ENCODE assay signal across 8 mouse cellular contexts in genomic region chr1:75210136-75211087, GRCm38 (mm10). TPM values are rescaled to one million over a fixed set of nuclear protein-coding genes. Genes with fewer than 3 reads are reported as not detected.
DNase-seq lines count a peak whose midpoint lies in the region; ATAC-seq and TF ChIP-seq lines count a peak whose summit lies in the region.

Glb1l (minus strand) TSS chr1:75210813.
Stk16 (plus strand) TSS chr1:75210838.

- H3K9me3 ChIP-seq in forebrain, embryonic 10.5 days = no peaks in the 10 kb centered on the region
- no peaks in the 10 kb centered on the region for H3K9me3 ChIP-seq in heart, embryonic 15.5 days (replicated peaks)
- no peaks in the 10 kb centered on the region for H3K9me3 ChIP-seq in liver, embryonic 14.5 days (ENCODE audit: control insufficient read depth, low read length)
- H3K9me3 ChIP-seq in neural tube, embryonic 11.5 days (ENCODE audit: control insufficient read depth, low read length) = no peaks in the 10 kb centered on the region
- no peaks in the 10 kb centered on the region for H3K9me3 ChIP-seq in stomach, postnatal 0 days (ENCODE audit: control insufficient read depth, low read length)

- H3K4me3 ChIP-seq in forebrain, embryonic 10.5 days = peak within 1 kb of the TSS; percentile 97
- peak within 1 kb of the TSS; percentile 91 for H3K4me3 ChIP-seq in heart, embryonic 15.5 days
- peak within 1 kb of the TSS; percentile 77 to 82 for H3K4me3 ChIP-seq in liver, embryonic 14.5 days (ENCODE audit: insufficient read depth in 1 of 2, low read depth in 2 of 2, low read length in 2 of 2)
- peak within 1 kb of the TSS; percentile 95 for H3K4me3 ChIP-seq in neural tube, embryonic 11.5 days (ENCODE audit: low read depth, low read length)
- H3K4me3 ChIP-seq in stomach, postnatal 0 days (ENCODE audit: low read depth, low read length) = peak within 1 kb of the TSS; percentile 91

- peaks cover 38% of the 10 kb centered on the region for H3K36me3 ChIP-seq in forebrain, embryonic 10.5 days (replicated peaks)
- peaks cover 22% of the 10 kb centered on the region for H3K36me3 ChIP-seq in heart, embryonic 15.5 days
- H3K36me3 ChIP-seq in liver, embryonic 14.5 days (replicated peaks; ENCODE audit: control insufficient read depth, insufficient read depth, low read depth) = peaks cover 29% of the 10 kb centered on the region
- peaks cover 10% of the 10 kb centered on the region for H3K36me3 ChIP-seq in neural tube, embryonic 11.5 days (ENCODE audit: control insufficient read depth, insufficient read depth, low read length)
- H3K36me3 ChIP-seq in stomach, postnatal 0 days (ENCODE audit: control insufficient read depth, insufficient read depth, low read length) = peaks cover 9% of the 10 kb centered on the region; the same call in 1 of the 2 replicates

- no peak for TF ChIP-seq CTCF in liver, embryonic 14.5 days (IDR thresholded peaks at IDR 0.05; ENCODE audit: low read depth)
- no peak for TF ChIP-seq CTCF in stomach, postnatal 0 days (IDR thresholded peaks at IDR 0.05; ENCODE audit: low read depth)

- peak within 1 kb of the TSS; percentile 93 for H3K9ac ChIP-seq in heart, embryonic 15.5 days
- H3K9ac ChIP-seq in liver, embryonic 14.5 days (replicated peaks) = peak within 1 kb of the TSS; percentile 86
- peak within 1 kb of the TSS; percentile 93 for H3K9ac ChIP-seq in neural tube, embryonic 11.5 days (ENCODE audit: low read length)
- peak within 1 kb of the TSS; percentile 96 for H3K9ac ChIP-seq in stomach, postnatal 0 days (ENCODE audit: low read length)

- peaks cover 14% of the 10 kb centered on the region; the same call in 1 of the 2 replicates for H3K27me3 ChIP-seq in forebrain, embryonic 10.5 days (ENCODE audit: poor library complexity, severe bottlenecking)
- peaks cover 8% of the 10 kb centered on the region; the same call in 1 of the 2 replicates for H3K27me3 ChIP-seq in heart, embryonic 15.5 days
- H3K27me3 ChIP-seq in liver, embryonic 14.5 days (ENCODE audit: control insufficient read depth, insufficient read depth, low read length) = no peaks in the 10 kb centered on the region
- H3K27me3 ChIP-seq in neural tube, embryonic 11.5 days (ENCODE audit: control insufficient read depth, insufficient read depth, low read length) = no peaks in the 10 kb centered on the region
- H3K27me3 ChIP-seq in stomach, postnatal 0 days (ENCODE audit: control insufficient read depth, insufficient read depth, low read length) = no peaks in the 10 kb centered on the region

- peak within 1 kb of the TSS; percentile 80 for H3K4me2 ChIP-seq in heart, embryonic 15.5 days
- peak within 1 kb of the TSS; percentile 75 for H3K4me2 ChIP-seq in liver, embryonic 14.5 days (ENCODE audit: low read depth)
- peak within 1 kb of the TSS; percentile 92 for H3K4me2 ChIP-seq in neural tube, embryonic 11.5 days (ENCODE audit: low read depth)
- H3K4me2 ChIP-seq in stomach, postnatal 0 days (replicated peaks; ENCODE audit: low read depth) = peak within 1 kb of the TSS; percentile 95

- DNase-seq in c-Kit-negative CD71-positive TER-119-positive erythroid progenitor cells, embryonic 14.5 days (ENCODE audit: low read depth, low spot score) = peak; percentile 96
- peak; percentile 98 for DNase-seq in forebrain, embryonic 10.5 days (ENCODE audit: extremely low spot score, low spot score)
- DNase-seq in kidney, postnatal 25 days = peak; percentile 98 to 99
- peak; percentile 93 to 95 (median 94) for DNase-seq in liver, embryonic 14.5 days (ENCODE audit: low read depth in 3 of 3, low spot score in 3 of 3)
- DNase-seq in neural tube, embryonic 11.5 days (ENCODE audit: low spot score) = peak; percentile 95
- peak; percentile 97 for DNase-seq in stomach, postnatal 0 days (ENCODE audit: low spot score)

- peak within 1 kb of the TSS; percentile 93 for H3K27ac ChIP-seq in forebrain, embryonic 10.5 days
- peak within 1 kb of the TSS; percentile 62 for H3K27ac ChIP-seq in heart, embryonic 15.5 days
- peak within 1 kb of the TSS; percentile 66 for H3K27ac ChIP-seq in liver, embryonic 14.5 days
- H3K27ac ChIP-seq in neural tube, embryonic 11.5 days (ENCODE audit: low read depth, low read length) = no peak within 1 kb of the TSS
- peak within 1 kb of the TSS; percentile 76 for H3K27ac ChIP-seq in stomach, postnatal 0 days (replicated peaks)

- peak; percentile 93 for ATAC-seq in CD4-positive, CD25-positive, alpha-beta regulatory T cell, adult 4 months
- ATAC-seq in heart, embryonic 15.5 days (replicated peaks; ENCODE audit: insufficient number of reproducible peaks, insufficient read depth, low FRiP score, low read depth) = peak; percentile 93
- ATAC-seq in liver, embryonic 14.5 days (ENCODE audit: insufficient read depth) = peak; percentile 87
- ATAC-seq in neural tube, embryonic 11.5 days (ENCODE audit: insufficient read depth, low FRiP score, low TSS enrichment) = peak; percentile 96
- ATAC-seq in stomach, postnatal 0 days (ENCODE audit: low FRiP score, low TSS enrichment) = peak; percentile 83

- TF ChIP-seq EP300 in liver, embryonic 14.5 days (IDR thresholded peaks at IDR 0.05; ENCODE audit: low read depth) = no peak
- no peak for TF ChIP-seq EP300 in stomach, postnatal 0 days (optimal IDR thresholded peaks at IDR 0.05)

- WGBS in forebrain, embryonic 10.5 days = 7% methylated on average over 42 of the region's 42 CpGs
- 6% methylated on average over 42 of the region's 42 CpGs for WGBS in heart, embryonic 15.5 days
- 5% methylated on average over 42 of the region's 42 CpGs for WGBS in liver, embryonic 14.5 days (ENCODE audit: insufficient replicate concordance)
- 7% methylated on average over 42 of the region's 42 CpGs for WGBS in neural tube, embryonic 11.5 days
- 4% methylated on average over 42 of the region's 42 CpGs for WGBS in stomach, postnatal 0 days

- peaks cover 44% of the 10 kb centered on the region for H3K4me1 ChIP-seq in forebrain, embryonic 10.5 days
- H3K4me1 ChIP-seq in heart, embryonic 15.5 days (replicated peaks) = peaks cover 38% of the 10 kb centered on the region
- H3K4me1 ChIP-seq in liver, embryonic 14.5 days (replicated peaks; ENCODE audit: control insufficient read depth in 2 of 2, insufficient read depth in 2 of 2, low read length in 1 of 2) = peaks cover 52 to 61% of the 10 kb centered on the region in 2 experiments
- H3K4me1 ChIP-seq in neural tube, embryonic 11.5 days (ENCODE audit: control insufficient read depth, insufficient read depth, low read length) = peaks cover 14% of the 10 kb centered on the region
- H3K4me1 ChIP-seq in stomach, postnatal 0 days (replicated peaks; ENCODE audit: control insufficient read depth, insufficient read depth) = no peaks in the 10 kb centered on the region; the same call in 1 of the 2 replicates

RNA-seq across cellular contexts. Expression of gene Glb1l, which starts in this region (rescaled TPM):
- 10 to 100 TPM in 1 of 2 experiments, 1 to 10 TPM in 1; 8.0 to 19.2 TPM for polyA plus RNA-seq in CD4-positive, CD25-positive, alpha-beta regulatory T cell, adult 4 months (2017; shearing (Covaris generic))
- 14.4 and 15.3 TPM in 2 replicates for polyA plus RNA-seq in forebrain, embryonic 10.5 days (2016; fragmentation: Nextera tagmentation; extraction: Ambion mirVana)
- 9.4 and 11.4 TPM in 2 replicates for polyA plus RNA-seq in heart, embryonic 15.5 days (2015; fragmentation: Nextera tagmentation; extraction: Ambion mirVana)
- polyA plus RNA-seq in liver, embryonic 14.5 days (2012; rRNA removed) = 4.0 and 4.9 TPM in 2 replicates
- polyA plus RNA-seq in liver, embryonic 14.5 days (2014; fragmentation: Nextera tagmentation; extraction: Ambion mirVana) = 3.2 and 4.3 TPM in 2 replicates
- polyA plus RNA-seq in neural tube, embryonic 11.5 days (2014; fragmentation: Nextera tagmentation; extraction: Ambion mirVana) = 14.7 and 15.0 TPM in 2 replicates
- 5.2 and 7.1 TPM in 2 replicates for polyA plus RNA-seq in stomach, postnatal 0 days (2015; fragmentation: Nextera tagmentation; extraction: Ambion mirVana)

RNA-seq across cellular contexts. Expression of gene Stk16, which starts in this region (rescaled TPM):
- 10 to 100 TPM; 56.9 to 62.7 TPM for polyA plus RNA-seq in CD4-positive, CD25-positive, alpha-beta regulatory T cell, adult 4 months (2017; shearing (Covaris generic))
- 151 and 153 TPM in 2 replicates for polyA plus RNA-seq in forebrain, embryonic 10.5 days (2016; fragmentation: Nextera tagmentation; extraction: Ambion mirVana)
- 73.6 and 96.9 TPM in 2 replicates for polyA plus RNA-seq in heart, embryonic 15.5 days (2015; fragmentation: Nextera tagmentation; extraction: Ambion mirVana)
- 76.3 and 93.3 TPM in 2 replicates for polyA plus RNA-seq in liver, embryonic 14.5 days (2012; rRNA removed)
- 61.8 and 66.1 TPM in 2 replicates for polyA plus RNA-seq in liver, embryonic 14.5 days (2014; fragmentation: Nextera tagmentation; extraction: Ambion mirVana)
- 114 and 131 TPM in 2 replicates for polyA plus RNA-seq in neural tube, embryonic 11.5 days (2014; fragmentation: Nextera tagmentation; extraction: Ambion mirVana)
- 57.9 and 58.1 TPM in 2 replicates for polyA plus RNA-seq in stomach, postnatal 0 days (2015; fragmentation: Nextera tagmentation; extraction: Ambion mirVana)
